Mouse (Mus musculus) NIH3T3 (cell line): ENCODE measurements around the gene Fhit.

Experiments
- DNase-seq: peaks from one replicate; pipeline ENCODE4 v3.0.0-alpha.2; 2012; ENCODE audit warnings: low read depth

The Fhit gene

GRCm38 (mm10) chr14:10701707-10702106 is 460.1 kb downstream of the Fhit start:
- no peak for DNase-seq

DNA sequence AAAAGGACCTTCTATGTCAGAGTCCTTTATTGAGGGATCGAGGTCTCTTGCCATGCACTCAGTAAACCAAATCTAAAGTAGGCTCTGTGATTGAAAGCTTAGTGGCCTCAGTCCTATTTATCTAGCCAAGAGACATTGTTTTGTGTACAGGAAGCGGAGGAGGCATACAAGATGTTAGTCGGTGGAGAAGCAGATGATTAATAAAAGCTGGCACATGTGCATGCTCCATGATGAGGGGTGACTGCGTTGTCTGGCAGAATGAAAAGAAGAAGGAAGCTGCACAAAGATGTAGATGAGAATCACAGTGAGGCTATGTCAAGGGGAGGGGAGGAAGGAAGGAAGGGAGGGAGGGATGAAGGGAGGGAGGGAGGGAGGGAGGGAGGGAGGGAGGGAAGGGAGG is 481.8 kb downstream of the Fhit start:
- no peak for DNase-seq

DNA sequence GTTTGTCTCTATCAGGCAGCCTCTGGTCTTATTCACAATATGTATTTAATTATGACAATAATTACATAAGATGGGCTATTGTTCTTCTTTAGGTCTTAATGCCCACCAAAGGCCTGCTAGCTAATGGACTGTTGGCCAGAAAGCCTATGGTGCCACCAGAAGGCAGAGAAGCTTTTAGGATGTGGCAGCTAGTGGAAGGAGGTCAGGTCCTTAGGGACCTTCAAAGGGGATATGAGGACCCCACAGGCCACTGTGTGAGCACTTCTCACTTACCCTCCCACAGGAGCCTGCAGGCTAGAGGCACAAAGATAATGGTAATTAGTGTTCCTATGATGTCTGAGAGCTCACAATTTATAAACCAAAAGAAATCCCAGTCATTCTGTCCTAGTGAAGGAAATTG is 482.2 kb downstream of the Fhit start:
- DNase-seq = no peak

GRCm38 (mm10) chr14:10677627-10678026 is 484.2 kb downstream of the Fhit start:
- DNase-seq = no peak

- no peak for DNase-seq
Observed at GRCm38 (mm10) chr14:10660247-10660646, 501.6 kb downstream of the Fhit start.

- no peak for DNase-seq
Observed at GRCm38 (mm10) chr14:10659326-10659725, 502.5 kb downstream of the Fhit start.

GRCm38 (mm10) chr14:10658219-10658618 is 503.6 kb downstream of the Fhit start:
- no peak for DNase-seq

GRCm38 (mm10) chr14:10657364-10657763 is 504.5 kb downstream of the Fhit start:
- no peak for DNase-seq

DNA sequence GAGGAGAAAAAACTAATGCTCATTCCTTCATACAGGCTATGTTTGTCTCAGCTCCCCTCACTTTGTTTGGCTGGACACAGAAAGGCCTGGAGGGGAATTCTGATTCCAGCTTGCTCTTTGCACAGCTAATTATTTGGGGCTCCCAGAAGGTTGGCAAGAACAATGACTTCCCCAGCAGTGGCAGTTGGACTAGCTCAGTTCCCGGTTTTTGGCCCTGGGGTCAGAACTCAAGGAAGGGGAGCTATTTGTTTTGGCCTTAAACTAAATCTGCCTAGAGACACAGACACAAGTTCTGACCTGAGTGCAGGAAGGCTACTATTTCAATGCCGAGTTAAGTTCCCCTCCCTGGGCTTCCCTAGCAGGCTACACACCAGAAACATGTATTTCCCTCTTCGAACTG is 506.0 kb downstream of the Fhit start:
- no peak for DNase-seq

- DNase-seq = no peak
Observed at GRCm38 (mm10) chr14:10647832-10648231, 514.0 kb downstream of the Fhit start.

DNA sequence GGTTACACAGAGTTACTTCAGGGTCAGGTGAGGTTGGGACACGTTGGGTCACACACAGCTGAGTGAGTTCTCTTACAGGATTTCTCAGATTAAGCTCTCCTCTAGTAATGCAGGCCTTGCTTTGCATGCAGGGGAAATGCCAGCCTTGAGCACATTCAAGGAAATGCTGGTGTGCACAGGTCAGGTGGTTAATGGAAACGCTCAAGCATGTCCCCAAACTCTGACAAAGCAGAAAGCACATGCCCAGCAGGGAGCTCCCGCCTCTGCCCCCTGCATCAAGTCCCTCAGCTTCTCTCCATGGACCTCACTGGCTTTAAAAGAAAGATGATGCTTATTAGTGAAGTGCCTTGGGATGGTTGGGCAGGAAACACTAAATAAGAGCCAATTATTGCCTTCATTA is 530.1 kb downstream of the Fhit start:
- DNase-seq = no peak

DNA sequence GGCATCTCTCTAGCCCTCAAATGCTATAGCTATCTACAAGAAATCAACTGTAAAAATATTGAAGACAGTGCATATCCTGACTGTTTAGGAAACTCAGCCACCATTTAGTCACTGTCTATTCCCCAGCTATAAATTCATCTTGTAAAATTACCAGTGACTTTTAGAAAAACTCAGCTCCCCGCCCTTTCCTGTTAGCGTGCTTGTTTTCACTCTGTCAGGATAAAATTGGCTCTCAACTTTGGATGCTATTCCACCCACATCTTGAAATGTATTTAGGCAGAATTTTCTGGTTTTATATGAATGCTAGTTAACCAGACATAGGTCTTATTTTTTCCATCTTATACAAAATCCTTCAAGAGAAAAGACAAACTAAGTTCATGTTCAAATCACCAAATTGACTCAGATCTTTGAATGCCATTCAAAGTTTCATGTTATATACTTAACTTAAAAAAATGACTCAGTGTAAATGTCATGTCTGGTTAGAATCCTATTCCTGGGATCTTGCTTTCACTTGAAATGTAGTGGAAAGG is 530.9 kb downstream of the Fhit start:
- DNase-seq = no peak

DNA sequence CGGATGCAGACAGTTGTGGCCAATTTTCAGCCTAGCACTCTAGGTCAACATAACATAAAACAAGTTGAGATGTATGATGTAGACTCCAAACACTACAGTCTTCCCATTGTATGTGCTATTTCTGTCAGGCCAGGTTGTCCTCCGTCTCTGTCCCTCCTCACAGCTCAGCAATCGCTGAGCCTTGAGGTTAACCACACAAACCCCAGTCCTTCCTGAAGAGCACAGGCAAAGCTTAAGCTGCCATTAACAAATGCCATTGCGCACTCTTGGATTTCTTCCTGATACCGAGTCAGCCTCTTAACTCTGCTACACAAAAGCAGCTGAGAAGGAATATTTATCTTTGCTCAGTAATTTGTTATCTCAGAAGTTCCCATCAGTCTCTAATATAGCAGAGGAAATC is 568.4 kb downstream of the Fhit start:
- no peak for DNase-seq

DNA sequence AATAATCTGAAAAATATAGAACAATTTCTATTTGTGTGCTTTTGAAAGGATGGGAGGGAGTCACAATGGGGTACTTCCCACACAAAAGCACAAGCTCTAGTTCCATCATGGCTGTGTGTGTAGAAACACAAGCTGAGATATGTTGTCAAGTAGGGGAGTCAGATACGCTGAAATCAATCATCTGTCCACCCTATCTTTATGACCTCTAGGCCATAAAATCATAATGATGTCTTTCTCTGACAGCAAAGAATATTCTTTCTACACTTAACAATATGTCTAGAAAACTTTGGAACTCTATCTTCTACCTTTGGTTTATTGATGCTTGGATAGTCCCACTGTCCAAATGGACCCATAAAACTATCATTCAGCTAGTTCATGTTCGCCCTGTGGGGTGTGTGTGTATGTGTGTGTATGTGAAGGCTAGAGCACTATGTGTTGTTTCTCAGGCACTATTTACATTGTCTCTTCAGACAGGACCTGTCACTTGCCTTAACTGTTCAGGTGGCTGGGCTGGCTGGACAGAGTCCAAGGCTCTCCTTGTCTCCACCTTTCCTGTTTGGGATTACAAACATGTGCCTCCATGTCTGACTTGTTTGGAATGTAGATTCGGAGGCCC is 592.8 kb downstream of the Fhit start:
- no peak for DNase-seq

- no peak for DNase-seq
Observed at GRCm38 (mm10) chr14:10567771-10568170, 594.1 kb downstream of the Fhit start.

DNA sequence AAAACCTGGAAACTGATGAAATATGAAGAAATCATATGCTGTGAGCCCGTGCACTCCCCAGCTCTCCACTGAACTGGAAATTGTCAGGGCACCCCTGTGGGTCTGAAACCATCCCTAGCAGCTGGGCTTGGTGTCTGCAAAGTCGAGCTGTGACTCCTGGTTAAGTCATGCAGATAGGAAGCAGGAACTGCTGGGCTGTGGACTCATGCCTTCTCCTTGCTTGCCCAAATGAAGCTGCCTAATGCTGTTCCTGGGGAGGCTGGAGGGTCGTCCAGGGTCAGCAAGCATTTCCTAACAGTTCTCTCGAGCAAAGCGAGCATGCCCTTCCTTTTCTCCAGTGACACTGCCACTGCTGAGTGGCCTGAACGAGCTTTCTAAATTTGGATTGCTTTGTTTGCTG is 607.1 kb downstream of the Fhit start:
- no peak for DNase-seq

DNA sequence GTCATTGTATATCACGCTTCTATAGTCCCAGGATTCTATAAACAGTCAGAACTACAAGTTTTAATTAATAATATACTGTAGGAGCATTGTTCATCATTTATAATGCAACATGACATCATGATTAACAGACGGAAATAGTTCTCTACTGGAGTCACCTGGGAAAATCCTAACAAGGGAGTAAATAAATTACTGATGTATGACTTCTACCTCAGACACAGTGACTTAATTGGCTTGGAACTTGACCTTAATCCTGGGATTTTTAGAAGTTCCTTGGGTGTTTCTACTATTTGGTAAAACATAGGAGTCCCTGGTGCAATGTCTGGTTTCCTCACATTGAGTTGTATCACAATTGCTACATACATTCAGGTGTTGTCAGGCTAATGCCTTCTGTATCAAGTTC is 613.2 kb downstream of the Fhit start:
- DNase-seq = no peak

- DNase-seq = no peak
Observed at GRCm38 (mm10) chr14:10545916-10546315, 615.9 kb downstream of the Fhit start.

- no peak for DNase-seq
Observed at GRCm38 (mm10) chr14:10534862-10535261, 627.0 kb downstream of the Fhit start.

GRCm38 (mm10) chr14:10531748-10532500 is 629.9 kb downstream of the Fhit start:
- DNase-seq = no peak

DNA sequence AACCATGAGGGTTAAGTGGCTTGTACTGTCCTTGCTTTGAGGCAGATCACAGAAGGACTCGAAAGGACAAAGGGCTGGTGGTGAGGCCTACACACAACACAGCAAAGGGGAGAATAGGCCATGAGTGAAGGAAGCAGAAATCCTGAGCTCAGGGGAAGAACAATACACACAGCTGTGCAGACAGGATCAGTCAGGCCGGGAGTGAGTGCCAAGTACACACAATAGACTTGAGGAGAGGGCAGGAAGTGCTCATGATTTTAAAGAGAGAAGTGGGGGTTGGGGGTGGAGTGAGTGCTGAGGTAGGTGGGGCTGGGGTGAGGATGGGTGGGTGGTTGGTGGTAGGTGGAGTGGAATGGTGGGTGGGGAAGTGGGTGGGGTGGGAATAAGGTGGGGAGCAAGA is 635.0 kb downstream of the Fhit start:
- no peak for DNase-seq

GRCm38 (mm10) chr14:10525786-10526185 is 636.0 kb downstream of the Fhit start:
- no peak for DNase-seq

GRCm38 (mm10) chr14:10514026-10514425 is 647.8 kb downstream of the Fhit start:
- DNase-seq = no peak

DNA sequence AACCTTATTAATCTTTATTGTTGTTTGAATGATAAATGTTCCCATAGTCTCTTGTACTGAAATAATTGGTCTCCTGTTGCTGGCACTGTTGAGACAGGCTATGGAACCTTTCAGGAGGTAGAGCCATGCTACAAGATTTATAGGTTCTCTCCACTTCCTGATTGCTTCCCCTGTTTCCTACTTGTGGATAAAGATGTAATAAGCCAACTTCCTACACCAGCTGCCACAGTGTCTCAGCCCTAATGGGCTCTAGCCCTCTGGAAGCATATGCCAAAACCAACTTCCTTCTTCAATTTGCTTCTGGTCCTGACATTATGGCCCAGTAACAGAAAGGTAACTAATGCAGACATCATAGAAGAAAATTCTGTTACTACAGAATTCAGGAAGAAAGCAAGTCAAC is 652.6 kb downstream of the Fhit start:
- no peak for DNase-seq
